Mouse (Mus musculus): ENCODE results near the gene Cit. TPM values are rescaled to one million over a fixed set of nuclear protein-coding genes. Genes with fewer than 3 reads are reported as not detected.

Cit gene
- polyA plus RNA-seq, 1 experiment, result 12.5 TPM

DNA sequence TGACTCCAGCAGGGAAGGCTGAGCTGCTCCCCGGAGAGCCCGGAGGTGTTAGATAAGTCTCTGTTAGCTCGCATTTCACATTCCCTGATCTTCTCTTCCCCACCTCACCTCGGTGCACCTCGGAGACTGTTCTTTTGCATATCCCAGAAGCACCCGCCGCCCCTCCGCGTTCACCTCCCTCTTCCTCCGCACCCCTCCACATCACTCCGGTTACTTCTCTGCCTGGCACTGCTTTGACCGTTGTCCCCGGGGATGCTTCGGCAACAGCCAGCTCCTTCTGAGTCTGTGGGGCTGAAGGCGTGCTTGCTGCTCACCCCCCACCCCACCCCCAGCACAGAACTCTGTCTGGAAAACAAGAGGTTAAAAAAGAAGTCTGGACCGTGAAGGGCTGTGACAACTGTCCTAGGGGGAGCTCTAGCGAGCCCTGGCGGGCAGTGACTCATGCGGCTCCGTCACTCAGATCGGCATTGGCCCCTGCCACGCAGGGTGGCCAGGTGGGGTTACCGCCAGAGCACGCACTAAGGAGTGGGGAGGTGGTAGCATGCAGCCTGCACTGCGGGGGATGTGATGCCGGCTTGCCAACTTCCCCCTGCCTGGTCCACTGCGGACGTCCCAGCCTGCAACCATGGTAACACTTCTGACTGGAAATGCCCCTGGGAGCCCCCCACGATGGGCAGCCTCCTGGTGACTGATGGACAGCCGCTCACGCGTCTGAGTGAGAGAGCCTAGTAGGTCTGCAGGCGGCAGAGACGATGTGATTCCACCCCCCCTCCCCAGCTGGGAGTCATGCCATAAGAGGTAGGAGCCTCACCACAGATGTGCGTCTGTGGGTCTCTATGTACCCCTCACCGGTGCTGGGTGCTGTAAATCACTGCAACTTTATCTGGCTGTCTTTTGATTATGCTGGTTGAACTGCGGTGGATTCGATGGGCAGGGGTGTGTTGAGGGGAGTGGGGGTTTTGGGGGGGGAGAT, 62.2 kb downstream of the Cit start:
- Histone ChIP-seq H3K4me1 (ENCODE audit: control insufficient read depth, insufficient read depth, low read length) (no peaks in the 10 kb centered on the region), H3K27ac (ENCODE audit: insufficient read depth, low read depth, low read length) (no peak overlapping the region), H3K4me3 (ENCODE audit: insufficient read depth, low read length) (no peak overlapping the region)
- TF ChIP-seq POLR2A (IDR thresholded peaks at IDR 0.05; ENCODE audit: borderline replicate concordance, low read depth, low read length), result no peak
- no peak for TF ChIP-seq CTCF (IDR thresholded peaks at IDR 0.05; ENCODE audit: low read depth, low read length)

- Histone ChIP-seq H3K27ac (ENCODE audit: insufficient read depth, low read depth, low read length) (no peak overlapping the region), H3K4me1 (ENCODE audit: control insufficient read depth, insufficient read depth, low read length) (no peaks in the 10 kb centered on the region), H3K4me3 (ENCODE audit: insufficient read depth, low read length) (no peak overlapping the region)
- TF ChIP-seq CTCF (IDR thresholded peaks at IDR 0.05; ENCODE audit: low read depth, low read length), result no peak
- no peak for TF ChIP-seq POLR2A (IDR thresholded peaks at IDR 0.05; ENCODE audit: borderline replicate concordance, low read depth, low read length)
Observed at GRCm38 (mm10) chr5:115908251-115908650, 63.2 kb downstream of the Cit start.

DNA sequence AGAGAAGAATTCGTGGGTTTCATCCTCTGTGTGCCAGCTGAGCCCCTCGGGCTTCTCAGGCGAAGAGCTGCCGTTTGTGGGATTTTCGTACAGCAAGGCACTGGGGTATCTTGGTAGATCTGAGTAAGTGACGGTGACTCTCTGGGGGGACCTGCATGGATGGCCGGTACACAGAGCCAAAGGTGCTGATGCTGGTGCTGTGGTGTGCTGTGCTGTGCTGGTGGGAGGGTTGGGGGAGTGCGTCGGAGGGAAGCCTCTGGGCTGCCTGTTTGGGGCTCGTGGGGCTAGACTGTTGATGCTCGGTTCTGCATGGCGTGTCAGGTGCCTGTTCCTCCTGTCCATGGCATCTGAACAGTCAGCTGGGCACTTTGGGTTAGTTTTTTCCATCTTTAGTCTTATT, 63.6 kb downstream of the Cit start:
- Histone ChIP-seq H3K4me1 (ENCODE audit: control insufficient read depth, insufficient read depth, low read length) (no peaks in the 10 kb centered on the region), H3K4me3 (ENCODE audit: insufficient read depth, low read length) (no peak overlapping the region), H3K27ac (ENCODE audit: insufficient read depth, low read depth, low read length) (no peak overlapping the region)
- TF ChIP-seq POLR2A (IDR thresholded peaks at IDR 0.05; ENCODE audit: borderline replicate concordance, low read depth, low read length) (no peak), CTCF (IDR thresholded peaks at IDR 0.05; ENCODE audit: low read depth, low read length) (no peak)

- no peak for TF ChIP-seq POLR2A (IDR thresholded peaks at IDR 0.05; ENCODE audit: borderline replicate concordance, low read depth, low read length)
- no peak for TF ChIP-seq CTCF (IDR thresholded peaks at IDR 0.05; ENCODE audit: low read depth, low read length)
- no peak overlapping the region for H3K4me3 ChIP-seq (ENCODE audit: insufficient read depth, low read length)
- H3K27ac ChIP-seq (ENCODE audit: insufficient read depth, low read depth, low read length), result no peak overlapping the region
- no peaks in the 10 kb centered on the region for H3K4me1 ChIP-seq (ENCODE audit: control insufficient read depth, insufficient read depth, low read length)
Observed at GRCm38 (mm10) chr5:115909106-115909505, 64.0 kb downstream of the Cit start.

GRCm38 (mm10) chr5:115910491-115910890, 65.4 kb downstream of the Cit start:
- TF ChIP-seq POLR2A (IDR thresholded peaks at IDR 0.05; ENCODE audit: borderline replicate concordance, low read depth, low read length), result no peak
- no peak for TF ChIP-seq CTCF (IDR thresholded peaks at IDR 0.05; ENCODE audit: low read depth, low read length)
- Histone ChIP-seq H3K4me1 (ENCODE audit: control insufficient read depth, insufficient read depth, low read length) (no peaks in the 10 kb centered on the region), H3K4me3 (ENCODE audit: insufficient read depth, low read length) (no peak overlapping the region), H3K27ac (ENCODE audit: insufficient read depth, low read depth, low read length) (no peak overlapping the region)

- no peak for TF ChIP-seq POLR2A (IDR thresholded peaks at IDR 0.05; ENCODE audit: borderline replicate concordance, low read depth, low read length)
- TF ChIP-seq CTCF (IDR thresholded peaks at IDR 0.05; ENCODE audit: low read depth, low read length), result no peak
- Histone ChIP-seq H3K4me1 (ENCODE audit: control insufficient read depth, insufficient read depth, low read length) (no peaks in the 10 kb centered on the region), H3K27ac (ENCODE audit: insufficient read depth, low read depth, low read length) (no peak overlapping the region), H3K4me3 (ENCODE audit: insufficient read depth, low read length) (no peak overlapping the region)
Observed at GRCm38 (mm10) chr5:115915481-115915880, 70.4 kb downstream of the Cit start.

DNA sequence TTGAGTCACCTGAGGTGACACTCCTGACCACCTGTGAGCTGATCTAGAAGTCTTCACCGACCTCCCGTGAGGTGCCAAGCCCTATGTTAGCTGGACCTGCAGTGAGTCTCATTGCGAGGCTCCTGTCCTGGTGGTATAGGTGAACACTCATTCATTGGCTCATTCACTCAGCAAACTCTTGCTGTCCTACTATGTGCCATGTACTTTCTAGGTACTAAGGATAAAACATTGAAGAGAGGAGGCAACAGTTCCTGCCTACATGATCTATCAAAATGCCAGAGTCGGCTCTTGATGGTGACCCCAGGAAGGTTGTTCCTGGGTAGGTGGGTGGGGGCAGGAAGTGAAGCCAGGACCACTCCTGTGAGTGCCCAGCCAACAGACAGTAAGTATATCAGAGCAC, 72.9 kb downstream of the Cit start:
- H3K4me1 ChIP-seq (ENCODE audit: control insufficient read depth, insufficient read depth, low read length), result no peaks in the 10 kb centered on the region
- TF ChIP-seq POLR2A (IDR thresholded peaks at IDR 0.05; ENCODE audit: borderline replicate concordance, low read depth, low read length), result no peak
- TF ChIP-seq CTCF (IDR thresholded peaks at IDR 0.05; ENCODE audit: low read depth, low read length), result no peak
- H3K27ac ChIP-seq (ENCODE audit: insufficient read depth, low read depth, low read length), result no peak overlapping the region
- H3K4me3 ChIP-seq (ENCODE audit: insufficient read depth, low read length), result no peak overlapping the region

DNA sequence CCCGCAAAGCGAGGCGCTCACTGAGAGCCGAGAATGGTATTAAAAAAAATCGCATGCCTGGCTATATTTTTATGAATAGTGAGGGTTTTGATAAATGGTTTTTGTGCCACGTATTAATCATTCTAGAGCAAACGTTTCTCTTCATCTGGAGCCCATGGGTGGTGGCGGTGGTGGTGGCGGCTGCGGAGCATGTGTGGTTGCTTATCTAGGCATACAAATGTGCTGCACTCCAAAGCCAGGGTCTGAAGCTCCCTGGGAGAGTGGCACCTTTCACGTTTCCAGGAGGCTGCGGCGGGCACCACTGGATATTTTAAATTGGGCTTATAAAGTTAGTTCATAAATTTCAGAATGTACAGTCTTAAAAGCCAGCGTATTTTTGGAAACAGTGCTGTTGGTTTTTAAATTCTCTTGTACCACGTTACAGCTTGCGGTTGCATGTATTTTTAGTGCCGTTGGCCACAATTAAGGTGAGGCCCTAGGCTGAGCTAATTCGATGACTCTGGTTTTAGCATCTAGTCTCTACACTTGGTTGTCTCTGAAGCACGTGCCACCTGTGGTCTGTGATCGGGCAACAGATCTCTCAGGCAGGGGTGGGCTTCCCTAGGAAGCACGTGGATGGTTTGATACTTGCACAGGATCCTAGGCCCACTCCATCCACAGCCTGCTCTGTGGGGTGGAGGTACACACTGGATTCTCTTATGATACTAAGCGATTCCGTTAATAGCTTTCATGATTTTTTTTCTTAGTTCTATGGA, 73.7 kb downstream of the Cit start:
- Histone ChIP-seq H3K4me1 (ENCODE audit: control insufficient read depth, insufficient read depth, low read length) (no peaks in the 10 kb centered on the region), H3K4me3 (ENCODE audit: insufficient read depth, low read length) (no peak overlapping the region), H3K27ac (ENCODE audit: insufficient read depth, low read depth, low read length) (no peak overlapping the region)
- TF ChIP-seq POLR2A (IDR thresholded peaks at IDR 0.05; ENCODE audit: borderline replicate concordance, low read depth, low read length), result no peak
- no peak for TF ChIP-seq CTCF (IDR thresholded peaks at IDR 0.05; ENCODE audit: low read depth, low read length)

GRCm38 (mm10) chr5:115921990-115922389, 76.9 kb downstream of the Cit start:
- no peak overlapping the region for H3K27ac ChIP-seq (ENCODE audit: insufficient read depth, low read depth, low read length)
- no peaks in the 10 kb centered on the region for H3K4me1 ChIP-seq (ENCODE audit: control insufficient read depth, insufficient read depth, low read length)
- TF ChIP-seq POLR2A (IDR thresholded peaks at IDR 0.05; ENCODE audit: borderline replicate concordance, low read depth, low read length) (no peak), CTCF (IDR thresholded peaks at IDR 0.05; ENCODE audit: low read depth, low read length) (no peak)
- no peak overlapping the region for H3K4me3 ChIP-seq (ENCODE audit: insufficient read depth, low read length)

DNA sequence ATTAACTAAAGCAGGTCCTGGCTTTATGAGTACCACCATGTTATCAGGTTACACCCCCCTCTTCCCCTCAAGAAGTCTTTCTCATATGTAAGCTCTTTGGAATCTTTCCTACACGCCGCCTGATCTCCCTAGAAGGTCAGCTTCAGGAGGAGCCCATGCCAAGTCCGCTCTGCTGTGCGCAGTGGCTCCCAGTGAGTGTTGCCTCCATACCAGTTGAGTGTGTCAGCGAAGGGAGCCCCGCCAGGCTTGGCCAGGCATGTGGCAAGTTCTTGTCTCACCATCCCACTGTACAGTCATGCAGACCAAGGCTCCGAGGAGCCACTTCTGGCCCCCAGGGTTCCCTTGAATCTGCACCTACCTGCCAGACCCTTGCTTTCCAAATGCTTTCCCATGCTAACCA, 79.9 kb downstream of the Cit start:
- TF ChIP-seq POLR2A (IDR thresholded peaks at IDR 0.05; ENCODE audit: borderline replicate concordance, low read depth, low read length) (no peak), CTCF (IDR thresholded peaks at IDR 0.05; ENCODE audit: low read depth, low read length) (no peak)
- Histone ChIP-seq H3K4me3 (ENCODE audit: insufficient read depth, low read length) (no peak overlapping the region), H3K4me1 (ENCODE audit: control insufficient read depth, insufficient read depth, low read length) (no peaks in the 10 kb centered on the region), H3K27ac (ENCODE audit: insufficient read depth, low read depth, low read length) (no peak overlapping the region)
